Mouse (Mus musculus) mammary gland, adult 2 months (tissue): ENCODE measurements around the gene Npb. TPM values are rescaled to one million over a fixed set of nuclear protein-coding genes. Genes with fewer than 3 reads are reported as not detected.

ENCODE experiments used
- polyA plus RNA-seq: library from polyadenylated mRNA; depleted of rRNA; stranded (reverse); fragments of >200 nt; gene quantifications from 2 replicates; pipeline ENCODE4 v1.2.3, GENCODE M21; 2012; ENCODE audit warnings: low replicate concordance; rRNA removed

The Npb gene
- 1.7 and 5.2 TPM in 2 replicates for polyA plus RNA-seq

DNA sequence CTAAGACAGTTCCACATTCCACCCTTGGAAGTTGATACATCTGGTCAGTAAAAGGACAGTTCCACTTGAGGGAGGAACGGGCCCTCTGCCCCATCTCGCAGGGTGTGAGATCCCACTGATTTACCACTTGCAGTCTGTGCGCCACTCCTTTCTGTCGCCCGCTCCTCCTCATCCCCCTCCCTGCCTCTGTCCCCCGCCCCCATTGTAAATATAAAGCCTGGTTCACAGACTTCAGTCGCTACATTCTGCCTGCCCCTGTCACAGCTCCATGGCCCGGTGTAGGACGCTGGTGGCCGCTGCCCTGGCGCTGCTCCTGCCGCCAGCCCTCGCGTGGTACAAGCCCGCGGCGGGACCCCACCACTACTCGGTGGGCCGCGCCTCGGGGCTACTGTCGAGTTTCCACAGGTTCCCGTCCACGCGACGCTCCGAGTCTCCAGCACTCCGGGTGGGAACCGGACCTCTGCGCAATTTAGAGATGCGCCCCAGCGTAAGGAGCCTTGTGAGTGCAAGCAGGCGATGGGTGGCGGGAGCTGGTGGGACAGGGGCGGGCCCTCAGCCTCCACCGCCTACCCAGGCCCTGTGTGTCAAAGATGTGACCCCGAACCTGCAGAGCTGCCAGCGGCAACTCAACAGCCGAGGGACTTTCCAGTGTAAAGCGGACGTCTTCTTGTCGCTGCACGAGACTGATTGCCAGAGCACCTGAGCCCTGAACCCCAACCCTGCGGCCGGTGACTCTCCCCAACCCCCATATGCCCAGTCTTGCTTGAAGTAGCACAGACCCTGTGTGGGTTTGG is at the start of gene Npb:
Gene Npb (plus strand): TSS at position 237 of the 794 bp plus-strand sequence.

DNA sequence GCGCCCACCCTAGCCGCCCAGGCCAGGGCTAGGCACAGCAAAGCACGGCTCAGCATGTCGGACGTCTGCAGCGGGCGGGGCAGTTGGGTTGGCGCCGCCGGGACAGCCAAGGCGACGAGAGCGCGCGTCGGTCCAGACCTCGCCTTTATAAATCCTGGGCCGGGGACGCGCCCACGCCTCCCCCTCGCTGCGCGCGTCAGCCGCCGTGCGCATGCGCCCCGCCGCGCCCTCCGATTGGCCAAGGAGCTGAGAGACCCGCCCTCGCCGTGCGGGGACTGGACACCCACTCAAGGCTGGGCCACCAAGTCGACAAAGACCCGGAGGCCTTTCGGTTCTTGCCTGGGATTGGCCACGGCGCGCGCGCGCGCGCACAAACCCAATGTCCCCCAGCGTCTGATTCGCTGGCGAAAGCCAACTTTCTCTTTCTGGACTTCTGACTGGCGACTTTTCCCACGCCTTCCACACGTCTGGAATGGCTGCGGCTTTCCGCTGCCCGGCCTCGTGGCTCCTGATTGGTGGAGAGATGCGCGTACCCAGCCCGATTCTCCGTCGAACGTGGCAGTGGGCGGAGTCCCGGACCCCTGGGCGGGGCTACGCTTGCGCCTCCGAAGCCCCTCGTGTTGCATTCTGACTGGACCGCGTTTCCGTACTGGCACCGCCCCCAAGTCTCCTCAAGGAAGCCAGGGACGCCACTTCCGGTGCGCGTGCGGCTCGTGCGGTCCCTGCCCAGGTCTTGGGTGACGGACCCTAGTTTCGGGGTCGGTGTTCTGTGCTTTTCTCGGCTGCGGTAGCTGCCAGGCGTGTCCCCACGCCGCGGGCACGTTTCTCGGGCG is 35.3 kb upstream of the Npb start, which contains the start of gene P4hb:
Gene P4hb (minus strand): TSS at position 502 of the 833 bp plus-strand sequence.

DNA sequence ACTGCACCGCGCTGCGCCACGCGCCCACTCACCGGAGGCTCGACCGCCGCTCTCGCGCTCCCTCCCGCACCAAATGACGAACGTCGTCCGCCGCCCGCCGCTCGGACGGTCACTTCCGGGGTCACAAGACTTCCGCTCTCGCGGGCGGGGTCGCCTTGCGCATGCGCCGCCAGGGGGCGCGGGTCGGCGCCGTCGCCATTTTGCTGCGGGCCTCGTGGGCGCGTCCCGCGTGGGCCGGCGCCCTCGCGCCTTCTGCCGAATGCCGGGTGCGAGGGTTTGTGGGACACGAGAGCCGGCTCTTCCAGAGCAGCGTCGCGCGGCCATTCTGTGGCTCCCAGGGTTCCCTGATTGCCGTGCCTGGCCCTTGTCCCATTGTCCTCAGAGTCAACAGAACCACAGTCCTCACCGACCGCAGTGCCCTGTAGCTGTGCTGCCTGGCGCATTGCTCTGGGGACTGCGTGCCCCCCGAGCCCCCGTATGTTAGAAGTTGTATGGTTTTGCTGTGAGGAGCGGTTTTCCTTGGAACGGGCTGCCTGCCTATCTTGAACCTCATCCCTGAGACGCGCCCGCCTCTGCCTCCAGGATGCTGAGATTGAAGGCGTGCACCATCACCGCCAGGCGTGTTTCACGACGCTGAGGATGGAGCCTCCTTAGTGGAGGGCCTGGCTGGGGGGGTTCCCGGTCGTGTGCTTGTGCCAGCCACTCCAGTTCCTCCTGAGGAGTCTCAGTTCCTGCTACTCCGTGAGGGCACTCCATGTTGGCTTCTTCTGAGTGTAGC is 26.6 kb upstream of the Npb start, which contains the start of gene Arhgdia:
Gene Arhgdia (minus strand): TSS at position 135 of the 778 bp plus-strand sequence.

DNA sequence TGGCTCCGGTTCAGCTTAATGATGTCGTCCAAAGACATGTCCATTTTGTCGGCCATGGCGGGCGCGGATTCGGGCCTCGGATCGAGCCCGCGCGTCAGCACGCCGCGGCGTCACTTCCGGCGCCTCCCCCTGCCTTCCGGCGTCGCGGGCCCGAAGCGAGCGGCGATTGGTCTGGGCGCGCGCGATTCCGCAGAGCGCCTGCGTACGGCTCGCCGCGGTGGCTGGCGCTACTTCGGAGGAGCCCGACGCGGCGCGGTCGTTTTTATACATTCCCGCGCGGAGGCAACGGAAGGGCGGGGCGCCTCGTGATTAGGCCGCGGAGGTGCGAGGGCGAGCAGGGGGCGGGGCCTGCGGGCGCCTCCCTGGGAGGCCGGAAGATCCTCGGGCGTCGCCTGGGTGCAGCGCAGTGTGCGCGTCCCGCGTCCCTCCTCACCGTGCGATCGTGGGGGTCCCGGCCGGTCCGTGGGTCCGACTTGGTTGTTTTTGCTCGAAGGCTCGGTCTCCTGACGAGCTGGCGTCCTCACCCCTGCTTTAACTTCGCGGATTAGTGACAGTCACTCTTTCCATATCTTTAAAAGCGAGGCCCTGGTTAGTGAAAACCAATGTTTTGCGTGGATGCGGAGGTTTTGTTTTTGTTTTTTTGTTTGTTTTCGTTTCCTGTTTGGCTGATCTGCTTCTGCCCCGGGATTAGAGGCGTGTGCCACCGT is 9.8 kb upstream of the Npb start, which contains the start of the genes Alyref and Anapc11:
Gene Alyref (minus strand): TSS at position 83 of the 707 bp plus-strand sequence.
Gene Anapc11 (plus strand): TSS at position 139 of the 707 bp plus-strand sequence.

DNA sequence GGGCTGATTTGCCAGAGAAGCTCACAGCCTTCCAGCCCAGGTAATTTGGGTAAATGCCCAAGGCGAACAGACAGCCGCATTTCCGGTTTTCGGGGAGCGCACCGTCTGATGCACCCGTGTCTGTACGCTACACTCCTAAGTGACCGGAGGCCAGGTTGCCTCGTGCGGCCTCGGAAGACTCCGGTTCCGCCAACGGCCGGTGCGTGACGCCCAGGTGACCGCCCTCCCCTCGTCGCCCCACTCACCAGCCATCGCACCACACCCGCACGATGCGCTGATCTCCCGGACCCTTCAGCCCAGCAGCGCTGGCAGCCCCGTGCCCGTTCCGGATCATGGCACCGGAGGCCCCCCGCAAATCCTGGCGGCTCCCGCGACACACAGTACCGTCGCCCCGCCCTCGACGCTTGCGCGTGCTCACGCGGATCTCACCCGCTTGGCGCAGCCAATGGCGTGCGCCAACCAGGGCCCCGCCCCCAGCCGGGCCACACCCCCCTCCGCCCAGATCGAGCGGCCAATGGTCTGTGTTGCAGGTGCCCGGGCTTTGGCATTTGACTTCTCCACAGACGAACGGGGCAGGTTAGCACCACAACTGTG is 9.3 kb downstream of the Npb start, which contains the start of gene Pcyt2:
Gene Pcyt2 (minus strand): TSS at position 418 of the 594 bp plus-strand sequence.

DNA sequence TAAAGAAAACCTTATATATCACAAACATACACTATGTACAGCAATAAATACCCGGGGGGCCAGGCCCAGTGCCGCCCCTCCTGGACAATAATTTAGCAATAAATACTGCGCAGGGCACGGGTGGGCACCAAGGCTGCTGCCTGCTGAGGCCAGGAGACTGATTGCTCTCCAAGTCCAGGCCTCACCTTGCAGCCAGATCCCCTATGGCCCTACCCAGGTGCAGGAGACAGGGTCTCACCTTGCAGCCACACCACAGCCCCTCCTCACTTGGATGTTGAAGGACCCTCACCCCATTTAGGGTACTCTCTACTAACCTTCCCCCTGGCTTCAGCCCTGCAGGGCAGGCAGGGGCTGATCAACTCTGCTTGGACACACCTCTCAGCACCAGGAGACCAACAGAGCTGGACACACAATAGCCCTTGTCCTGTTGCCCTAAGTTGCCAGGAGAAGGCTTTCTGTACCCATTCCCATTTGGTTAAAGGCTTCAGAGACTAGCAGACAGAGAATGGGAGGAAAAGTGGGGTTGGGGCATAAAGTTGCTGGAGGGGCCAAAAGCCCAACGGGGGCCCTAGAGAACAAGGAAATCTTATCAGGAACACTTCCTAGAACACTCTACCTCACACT is 17.0 kb downstream of the Npb start, which contains the start of gene Sirt7:
Gene Sirt7 (minus strand): TSS at position 89 of the 624 bp plus-strand sequence.

DNA sequence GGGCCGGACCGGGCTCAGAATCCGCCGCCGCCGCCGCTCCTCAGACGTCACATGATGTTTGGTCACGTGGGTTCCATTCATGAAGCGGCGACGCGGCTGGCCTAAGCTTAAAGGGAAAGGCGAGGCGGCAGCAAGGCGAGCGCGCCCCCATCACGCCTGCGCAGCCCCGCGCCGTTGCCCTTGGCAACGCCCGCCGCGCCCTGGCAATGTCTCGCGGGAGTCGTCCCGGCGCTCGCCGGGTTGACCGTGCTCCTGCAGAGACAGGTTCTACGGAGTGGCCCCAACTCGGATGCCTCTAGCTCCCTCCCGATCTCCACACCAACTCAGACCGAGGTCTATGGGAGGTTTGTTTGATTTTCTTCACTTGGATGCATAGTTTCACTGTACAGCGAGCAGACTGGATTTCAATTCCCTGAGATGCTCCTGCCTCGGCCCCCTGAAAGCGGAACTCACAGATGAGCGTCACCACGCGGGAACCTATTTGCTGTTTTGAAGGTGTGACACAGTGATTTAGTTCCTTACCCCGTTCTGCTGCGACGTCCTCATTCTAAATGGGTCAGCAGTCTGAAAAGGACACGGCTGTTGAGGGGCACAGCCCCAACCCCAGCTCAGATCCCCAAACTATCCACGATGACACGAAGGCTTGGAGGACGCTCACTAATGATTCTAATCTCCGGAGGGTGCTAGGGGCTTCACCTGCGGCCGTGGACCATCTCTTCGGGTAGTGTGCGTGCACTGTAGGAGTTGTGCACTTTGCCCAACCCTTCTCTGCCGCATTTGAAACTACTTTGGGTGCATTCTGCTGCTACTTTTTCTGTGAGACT is 25.5 kb downstream of the Npb start, which contains the start of gene Mafg:
Gene Mafg (minus strand): TSS at position 81 of the 824 bp plus-strand sequence.

DNA sequence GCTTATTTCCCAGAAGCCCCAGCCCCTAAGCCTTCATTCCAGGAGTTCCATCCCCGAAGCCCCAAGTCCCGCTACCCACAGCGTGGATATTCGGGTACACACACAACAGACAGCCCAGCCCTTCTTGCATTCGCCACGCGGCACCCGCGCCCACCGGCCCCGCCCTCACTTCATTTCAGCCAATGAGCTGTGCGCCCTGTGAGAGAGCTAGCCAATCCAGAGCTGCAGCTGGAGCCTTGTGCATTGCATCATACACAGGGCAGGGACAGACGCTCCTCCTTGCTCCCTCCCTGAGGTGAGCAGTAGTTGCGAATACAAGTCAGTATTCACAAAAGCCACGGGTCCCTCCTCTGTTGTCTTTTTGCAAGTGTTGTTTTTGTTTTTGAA is 35.3 kb downstream of the Npb start, which contains the start of gene Pycr1:
Gene Pycr1 (minus strand): TSS at position 169 of the 387 bp plus-strand sequence.

DNA sequence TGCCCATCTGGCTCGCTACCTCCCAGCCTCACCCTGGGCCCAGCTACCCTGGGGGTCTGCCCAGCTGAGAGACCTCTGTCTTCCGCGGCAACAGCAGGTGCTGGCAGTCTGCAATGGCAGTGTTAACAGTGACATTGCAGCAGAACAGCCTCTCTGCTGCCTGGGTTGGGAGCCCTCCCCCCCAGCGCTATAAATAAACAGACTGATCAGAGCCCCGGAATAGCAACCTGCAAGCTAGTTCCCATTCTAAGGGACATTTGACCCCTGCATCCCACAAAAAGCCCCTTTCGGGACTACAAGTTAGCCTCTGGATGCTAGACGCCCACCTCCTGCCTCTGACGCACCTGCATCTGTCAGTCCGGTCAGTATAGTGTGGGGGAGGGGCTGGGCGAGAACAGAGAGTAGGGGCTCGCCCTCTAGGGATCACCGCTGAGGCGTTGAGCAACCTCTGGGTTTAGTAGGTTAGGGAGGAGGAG is 39.8 kb downstream of the Npb start, which contains the start of gene Myadml2:
Gene Myadml2 (minus strand): TSS at position 158 of the 476 bp plus-strand sequence.

Other genes with a start within 250 kb of the Npb start
- gene Fscn2, start 246.9 kb upstream of the Npb start, polyA plus RNA-seq: 0.07 and 0.10 TPM in 2 replicates
- gene Faap100, start 229.7 kb upstream of the Npb start, polyA plus RNA-seq: 47.6 and 79.8 TPM in 2 replicates
- 67.9 and 103 TPM in 2 replicates for gene Nploc4, start 170.8 kb upstream of the Npb start, polyA plus RNA-seq
- gene Tspan10, start 165.8 kb upstream of the Npb start, polyA plus RNA-seq: 3.3 and 5.9 TPM in 2 replicates
- 0.43 and 2.0 TPM in 2 replicates for gene Pde6g, start 155.0 kb upstream of the Npb start, polyA plus RNA-seq
- gene Oxld1, start 150.4 kb upstream of the Npb start, polyA plus RNA-seq: 37.1 and 39.9 TPM in 2 replicates
- gene Ccdc137, start 150.4 kb upstream of the Npb start, polyA plus RNA-seq: 12.1 and 23.9 TPM in 2 replicates
- gene Arl16, start 140.9 kb upstream of the Npb start, polyA plus RNA-seq: 23.2 and 25.3 TPM in 2 replicates
- gene Mrpl12, start 123.9 kb upstream of the Npb start, polyA plus RNA-seq: 84.8 and 162 TPM in 2 replicates
- 769 and 1,138 TPM in 2 replicates for gene Slc25a10, start 116.6 kb upstream of the Npb start, polyA plus RNA-seq
- gene Gcgr, start 77.8 kb upstream of the Npb start, polyA plus RNA-seq: 0.96 and 2.7 TPM in 2 replicates
- gene Mcrip1, start 58.8 kb upstream of the Npb start, polyA plus RNA-seq: 142 and 150 TPM in 2 replicates
- gene Ppp1r27, start 57.3 kb upstream of the Npb start, polyA plus RNA-seq: 143 TPM in 1 of 2 replicates, not detected in the other
- 141 and 220 TPM in 2 replicates for gene P4hb, start 35.2 kb upstream of the Npb start, polyA plus RNA-seq
- 741 and 971 TPM in 2 replicates for gene Arhgdia, start 26.9 kb upstream of the Npb start, polyA plus RNA-seq
- 11.0 and 20.7 TPM in 2 replicates for gene Alyref, start 10.1 kb upstream of the Npb start, polyA plus RNA-seq
- gene Anapc11, start 10.1 kb upstream of the Npb start, polyA plus RNA-seq: 122 and 159 TPM in 2 replicates
- 242 and 269 TPM in 2 replicates for gene Pcyt2, start 9.5 kb downstream of the Npb start, polyA plus RNA-seq
- 77.0 and 95.0 TPM in 2 replicates for gene Sirt7, start 16.8 kb downstream of the Npb start, polyA plus RNA-seq
- 45.1 and 52.6 TPM in 2 replicates for gene Mafg, start 25.1 kb downstream of the Npb start, polyA plus RNA-seq
- 11.2 and 12.4 TPM in 2 replicates for gene Pycr1, start 35.3 kb downstream of the Npb start, polyA plus RNA-seq
- gene Myadml2, start 39.7 kb downstream of the Npb start, polyA plus RNA-seq: 0.44 and 29.6 TPM in 2 replicates
- 0.22 and 0.60 TPM in 2 replicates for gene Notum, start 52.7 kb downstream of the Npb start, polyA plus RNA-seq
- 94.3 and 126 TPM in 2 replicates for gene Aspscr1, start 64.5 kb downstream of the Npb start, polyA plus RNA-seq
- gene Cenpx, start 105.3 kb downstream of the Npb start, polyA plus RNA-seq: 90.7 and 105 TPM in 2 replicates
- 27.1 and 30.3 TPM in 2 replicates for gene Lrrc45, start 105.4 kb downstream of the Npb start, polyA plus RNA-seq
- gene Rac3, start 113.0 kb downstream of the Npb start, polyA plus RNA-seq: 7.6 and 15.5 TPM in 2 replicates
- gene Dcxr, start 118.8 kb downstream of the Npb start, polyA plus RNA-seq: 84.6 and 91.9 TPM in 2 replicates
- gene Cbr2, start 123.6 kb downstream of the Npb start, polyA plus RNA-seq: 277 and 287 TPM in 2 replicates
- gene Hmga1b, start 154.3 kb downstream of the Npb start, polyA plus RNA-seq: 0.86 and 1.4 TPM in 2 replicates
- gene Rfng, start 175.7 kb downstream of the Npb start, polyA plus RNA-seq: 56.0 and 80.9 TPM in 2 replicates
- gene Gps1, start 175.8 kb downstream of the Npb start, polyA plus RNA-seq: 129 and 190 TPM in 2 replicates
- 30.8 and 36.8 TPM in 2 replicates for gene Dus1l, start 187.9 kb downstream of the Npb start, polyA plus RNA-seq
- gene Fasn, start 216.1 kb downstream of the Npb start, polyA plus RNA-seq: 15,404 and 19,960 TPM in 2 replicates